Mouse (Mus musculus): ENCODE measurements around the gene Ackr4. TPM values are rescaled to one million over a fixed set of nuclear protein-coding genes. Genes with fewer than 3 reads are reported as not detected.

Gene Ackr4
- total RNA-seq, 2 experiments from 2014 or later, result 0.23 to 0.40 TPM

DNA sequence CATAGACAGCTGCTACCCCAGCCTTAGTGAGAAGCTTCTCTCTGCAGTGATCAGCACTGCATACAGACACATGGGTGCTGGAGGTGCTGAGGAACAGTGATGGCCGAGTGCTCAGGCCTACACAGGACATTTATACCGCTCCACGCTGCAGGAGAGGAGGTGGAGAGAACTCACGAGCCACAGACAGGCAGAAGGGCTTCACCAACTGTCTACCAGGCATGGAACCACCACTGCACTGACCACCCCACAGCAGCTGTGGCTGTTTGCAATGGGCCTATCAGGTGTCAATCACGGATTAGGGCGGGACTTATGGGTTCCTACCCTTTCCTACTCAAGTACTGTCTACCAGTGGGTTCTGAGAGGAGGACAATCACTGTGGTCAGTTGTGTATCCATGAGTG, 75.7 kb downstream of the Ackr4 start:
- no peak for DNase-seq (ENCODE audit: low spot score in 2 of 2)

- no peak for DNase-seq (ENCODE audit: low spot score in 2 of 2)
Measured at GRCm38 (mm10) chr9:104043676-104044075, 83.1 kb downstream of the Ackr4 start.

DNA sequence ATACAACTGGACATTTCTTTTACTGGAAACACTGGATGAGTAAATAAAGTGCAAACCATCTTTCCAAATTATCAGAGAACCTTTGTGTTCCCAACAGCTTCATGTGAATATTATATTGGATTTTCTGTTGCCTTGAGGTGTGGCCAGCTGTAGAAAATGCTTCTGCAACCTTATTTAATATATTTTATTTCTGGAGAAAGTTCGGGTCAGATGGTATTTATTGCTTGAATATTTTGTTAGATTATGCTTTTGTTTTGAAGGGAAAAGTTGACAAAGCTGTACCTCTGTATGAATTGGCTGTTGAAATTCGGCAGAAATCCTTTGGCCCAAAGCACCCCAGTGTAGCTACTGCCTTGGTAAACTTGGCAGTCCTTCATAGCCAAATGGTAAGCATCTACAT, 86.4 kb downstream of the Ackr4 start, which contains the start of gene Gm28305:
TSS of gene Gm28305 (plus strand) at position 301 of the 400 bp plus-strand sequence.
- DNase-seq (ENCODE audit: low spot score in 2 of 2), result no peak

DNA sequence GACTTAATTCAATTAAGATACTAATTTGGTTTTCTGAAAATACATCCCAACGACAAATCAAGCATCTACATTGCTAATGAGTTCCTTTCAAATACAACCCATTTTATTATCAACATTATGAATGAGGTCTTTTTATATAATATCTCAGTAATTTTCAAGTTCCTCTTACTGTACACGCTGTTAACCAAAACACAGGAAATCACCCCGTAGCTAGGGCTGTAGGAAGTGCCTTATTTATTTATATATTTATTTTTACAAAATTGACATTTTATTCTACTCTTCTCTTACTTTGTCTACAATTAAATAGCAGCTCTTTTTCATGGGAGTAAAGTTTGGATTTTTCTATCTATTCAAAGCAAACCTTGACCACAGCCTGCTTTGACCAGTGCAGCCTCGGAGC, 87.0 kb downstream of the Ackr4 start:
- no peak for DNase-seq (ENCODE audit: low spot score in 2 of 2)

GRCm38 (mm10) chr9:104039031-104039695, 87.6 kb downstream of the Ackr4 start:
- no peak for DNase-seq (ENCODE audit: low spot score in 2 of 2)

- no peak for DNase-seq (ENCODE audit: low spot score in 2 of 2)
Measured at GRCm38 (mm10) chr9:104038266-104038665, 88.5 kb downstream of the Ackr4 start.

- DNase-seq (ENCODE audit: low spot score in 2 of 2), result peak; percentile 78 to 81
Measured at GRCm38 (mm10) chr9:104035261-104036015, 91.3 kb downstream of the Ackr4 start.

DNA sequence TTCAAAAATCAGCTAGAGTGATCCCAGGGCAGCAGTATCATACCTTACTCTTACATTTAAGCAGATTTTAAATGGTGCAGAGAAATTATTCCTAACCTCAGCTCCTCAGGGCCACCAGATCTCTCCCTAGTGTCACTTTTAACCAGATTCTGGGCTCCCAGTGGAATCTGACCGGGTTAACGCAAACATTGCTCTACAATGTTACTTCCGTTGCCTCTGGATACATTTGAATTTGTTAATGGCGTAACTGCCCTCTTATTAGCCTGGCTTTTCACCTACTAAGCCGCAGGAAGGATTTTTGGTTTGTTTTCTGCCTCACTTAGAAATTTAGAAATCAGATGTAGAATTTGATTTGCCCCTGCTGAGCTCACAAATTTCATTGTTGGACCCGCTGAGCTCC, 92.0 kb downstream of the Ackr4 start:
- no peak for DNase-seq (ENCODE audit: low spot score in 2 of 2)

DNA sequence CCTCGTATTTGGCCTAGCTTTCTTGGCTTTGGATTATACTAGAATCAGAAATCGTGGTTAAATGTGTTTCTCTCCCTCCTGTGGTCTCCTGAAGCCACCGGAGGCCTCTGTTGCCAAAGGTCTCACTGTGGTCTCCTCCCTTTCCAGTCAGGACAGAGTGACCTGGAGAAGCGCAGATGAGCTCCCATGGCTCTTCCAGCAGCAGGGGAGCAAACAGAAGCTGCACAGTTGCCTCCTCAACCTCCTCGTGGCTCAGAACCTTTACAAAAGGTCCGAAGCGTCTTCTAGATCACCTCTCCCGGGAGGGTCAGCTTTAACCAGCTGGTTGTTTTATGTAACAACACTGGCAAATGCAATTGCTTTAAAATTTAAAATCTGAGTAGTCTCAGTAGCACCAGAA, 92.5 kb downstream of the Ackr4 start:
- DNase-seq (ENCODE audit: low spot score in 2 of 2), result no peak

Other genes with a start within 250 kb of the Ackr4 start
- 10 to 100 TPM in 1 of 2 experiments, 1 to 10 TPM in 1; 8.2 to 12.0 TPM for gene Nphp3, start 124.4 kb downstream of the Ackr4 start, total RNA-seq (2021)
- gene Gm28305, start 86.3 kb downstream of the Ackr4 start, total RNA-seq (2021), result not detected
- gene Uba5, start 63.8 kb downstream of the Ackr4 start, total RNA-seq (2021), result 10 to 100 TPM; 43.4 to 46.5 TPM
- gene Acad11, start 63.6 kb downstream of the Ackr4 start, total RNA-seq (2021), result 10 to 100 TPM; 15.8 to 20.9 TPM
- gene Dnajc13, start 136.0 kb upstream of the Ackr4 start, total RNA-seq (2021), result 10 to 100 TPM; 71.0 to 71.3 TPM
- gene Acpp, start 210.8 kb upstream of the Ackr4 start, total RNA-seq (2021), result under 1 TPM; 0.54 to 0.59 TPM